Mouse (Mus musculus) ovary, adult 10 weeks (tissue): ENCODE data around the gene Chil3. TPM values are rescaled to one million over a fixed set of nuclear protein-coding genes. Genes with fewer than 3 reads are reported as not detected.

Source experiments
- polyA plus RNA-seq: library from polyadenylated mRNA; stranded (reverse); fragments of 350-450 nt; fragmentation: Illumina TruSeq; extraction: RNeasy Lipid Tissue Mini Kit (QIAGEN cat#74804); gene quantifications from one replicate; pipeline ENCODE4 v1.2.3, GENCODE M21; 2014

The Chil3 gene
- 3.5 TPM for polyA plus RNA-seq

GRCm38 (mm10) chr3:106167464-106167863 is at the start of gene Chil3:
Gene Chil3 (minus strand): TSS chr3:106167564.

DNA sequence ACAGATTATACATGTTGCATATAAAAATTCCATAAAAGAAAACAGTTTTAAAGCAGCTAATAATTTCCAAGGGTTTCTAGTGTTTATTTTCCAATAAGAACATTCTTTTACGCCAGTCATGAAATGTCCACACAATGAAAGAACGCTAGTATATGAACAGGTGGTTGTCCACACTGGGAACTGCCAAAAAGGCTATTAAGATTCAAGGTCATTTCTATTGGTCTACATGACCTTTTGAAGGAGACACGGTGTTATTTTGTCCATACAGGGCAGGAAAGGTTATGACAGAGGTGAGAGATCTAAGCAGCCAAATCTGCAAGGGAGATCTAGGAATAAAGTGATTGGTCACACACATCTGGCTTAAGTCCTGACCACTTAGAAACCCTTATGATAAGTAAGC is 54.4 kb downstream of the Chil3 start, which contains the start of gene Chia1:
Gene Chia1, plus strand, starts transcription at position 301 of the 400 bp plus-strand sequence.

Other genes starting within 250 kb of the Chil3 start
- 1.3 TPM for gene I830077J02Rik, start 234.9 kb downstream of the Chil3 start, polyA plus RNA-seq
- 98.2 TPM for gene Wdr77, start 208.2 kb downstream of the Chil3 start, polyA plus RNA-seq
- gene Atp5f1, start 207.5 kb downstream of the Chil3 start, polyA plus RNA-seq = 724 TPM
- 1,411 TPM for gene Ovgp1, start 193.9 kb downstream of the Chil3 start, polyA plus RNA-seq
- gene Pifo, start 152.9 kb downstream of the Chil3 start, polyA plus RNA-seq = 16.6 TPM
- gene Chil5, start 134.8 kb downstream of the Chil3 start, polyA plus RNA-seq = not detected
- 0.43 TPM for gene Chia1, start 54.3 kb downstream of the Chil3 start, polyA plus RNA-seq
- gene Chil4, start 51.9 kb upstream of the Chil3 start, polyA plus RNA-seq = not detected
- gene Chil6, start 238.6 kb upstream of the Chil3 start, polyA plus RNA-seq = not detected